Mouse (Mus musculus) left cerebral cortex, postnatal 14 days (tissue): Measurements from ENCODE around the gene Tnfrsf21. TPM values are rescaled to one million over a fixed set of nuclear protein-coding genes. Genes with fewer than 3 reads are reported as not detected.

Experiments used
- DNase-seq, 2 experiments: peaks; one replicate each; pipeline ENCODE4 v3.0.0; 2021 to 2022; ENCODE audit warnings: low spot score in 2 of 2, mixed read lengths in 1 of 2
- intact Hi-C: fragments of 180-260 bp; cut with DNase I; formaldehyde crosslinking; loops from one replicate; pipeline ENCODE4 v1.15.1; 2025
- long read RNA-seq, 2 experiments: library from polyadenylated mRNA; stranded (forward); transcript quantifications; one replicate each; pipeline ENCODE4 v2.0.0; 2021
- total RNA-seq, 2 experiments: library from RNA; stranded (reverse); gene quantifications; 2 replicates each; pipeline ENCODE4 v1.2.3; 2021

Tnfrsf21 gene
- 10 to 100 TPM; 75.4 to 79.0 TPM for total RNA-seq
- long read RNA-seq, experiment 1, transcript Tnfrsf21-201 (6 exons, 3,627 nt) = major isoform, 75 of 90 reads
- long read RNA-seq, experiment 1, partial matches to known transcripts = 12 of 90 reads
- long read RNA-seq, experiment 1, other reads (novel, unspliced or antisense) = 2 of 90 reads
- long read RNA-seq, experiment 2, transcript Tnfrsf21-201 (6 exons, 3,627 nt) = major isoform, 54 of 60 reads
- long read RNA-seq, experiment 2, partial matches to known transcripts = 4 of 60 reads
- long read RNA-seq, experiment 2, other reads (novel, unspliced or antisense) = 2 of 60 reads

DNA sequence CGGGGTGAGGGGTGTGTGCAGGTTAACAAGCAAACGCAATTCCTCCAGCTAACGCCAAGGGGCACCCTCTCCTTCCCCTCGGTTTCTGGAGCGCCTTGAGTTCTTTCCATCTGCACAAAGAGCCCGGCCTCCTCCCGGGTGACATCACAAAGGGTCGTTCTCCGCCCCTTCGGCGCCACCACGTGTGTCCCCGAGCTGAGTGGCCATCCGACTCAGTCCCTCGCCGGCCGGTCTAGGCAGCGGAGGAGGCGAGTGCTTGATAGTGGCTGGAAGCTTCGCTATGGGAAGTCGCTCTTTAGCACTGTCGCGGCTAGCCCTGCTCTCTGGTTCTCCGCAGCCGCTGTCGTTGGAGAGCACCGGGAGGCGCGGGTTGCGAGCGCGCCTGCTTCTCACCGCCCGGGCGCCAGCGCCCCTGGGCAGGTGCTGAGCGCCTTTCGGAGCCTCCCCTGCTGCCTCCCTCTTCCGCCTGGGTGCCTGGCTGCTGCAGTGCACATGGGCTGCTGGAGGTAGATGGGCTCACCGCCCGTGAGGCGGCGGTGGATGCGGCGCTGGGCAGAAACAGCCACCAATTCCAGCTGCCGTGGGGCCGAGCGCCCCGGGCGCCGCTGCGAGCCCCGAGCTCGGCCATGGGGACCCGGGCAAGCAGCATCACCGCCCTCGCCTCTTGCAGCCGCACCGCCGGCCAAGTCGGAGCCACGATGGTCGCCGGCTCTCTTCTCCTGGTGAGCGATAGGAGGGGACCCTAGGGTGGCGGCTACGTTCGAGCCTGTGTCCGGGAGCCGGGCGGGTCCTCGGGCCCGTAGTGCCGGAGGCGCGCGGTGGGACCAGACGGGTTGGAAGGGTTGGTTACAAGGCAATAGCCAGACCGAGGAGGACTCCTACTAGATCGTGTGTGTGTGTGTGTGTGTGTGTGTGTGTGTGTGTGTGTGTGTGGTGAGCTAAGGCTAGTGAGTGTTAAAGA is at the start of gene Tnfrsf21:
Gene Tnfrsf21, plus strand, starts transcription at position 185 of the 961 bp plus-strand sequence.
- intact Hi-C loops = loop anchor here (1.0 to 5.0 kb wide), 4 partner anchors 61 to 214 kb away; no protein-coding TSS in a partner anchor
- peak; percentile 95 to 96 for DNase-seq

DNA sequence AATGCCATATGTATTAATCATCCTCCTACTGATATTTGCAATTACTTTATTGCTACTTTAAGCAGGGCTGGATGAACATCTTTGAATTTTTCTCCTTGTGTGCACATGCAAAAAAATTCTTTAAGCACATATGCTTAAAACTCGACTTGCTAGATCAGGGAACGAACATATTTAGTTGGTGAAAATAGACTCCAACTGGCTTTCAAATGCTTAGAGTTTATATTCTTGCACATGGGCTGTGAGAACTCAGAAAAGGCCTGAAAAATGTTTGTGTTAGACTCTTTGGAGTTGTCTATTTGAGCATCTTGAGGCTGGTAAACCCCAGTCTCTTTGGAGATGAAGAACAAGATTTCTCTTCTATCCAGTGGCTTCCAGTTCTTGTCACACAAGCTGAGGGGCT is 48.2 kb upstream of the Tnfrsf21 start:
- intact Hi-C loops = no loop called here
- peak in 1 of 2 experiments; percentile 14 for DNase-seq

DNA sequence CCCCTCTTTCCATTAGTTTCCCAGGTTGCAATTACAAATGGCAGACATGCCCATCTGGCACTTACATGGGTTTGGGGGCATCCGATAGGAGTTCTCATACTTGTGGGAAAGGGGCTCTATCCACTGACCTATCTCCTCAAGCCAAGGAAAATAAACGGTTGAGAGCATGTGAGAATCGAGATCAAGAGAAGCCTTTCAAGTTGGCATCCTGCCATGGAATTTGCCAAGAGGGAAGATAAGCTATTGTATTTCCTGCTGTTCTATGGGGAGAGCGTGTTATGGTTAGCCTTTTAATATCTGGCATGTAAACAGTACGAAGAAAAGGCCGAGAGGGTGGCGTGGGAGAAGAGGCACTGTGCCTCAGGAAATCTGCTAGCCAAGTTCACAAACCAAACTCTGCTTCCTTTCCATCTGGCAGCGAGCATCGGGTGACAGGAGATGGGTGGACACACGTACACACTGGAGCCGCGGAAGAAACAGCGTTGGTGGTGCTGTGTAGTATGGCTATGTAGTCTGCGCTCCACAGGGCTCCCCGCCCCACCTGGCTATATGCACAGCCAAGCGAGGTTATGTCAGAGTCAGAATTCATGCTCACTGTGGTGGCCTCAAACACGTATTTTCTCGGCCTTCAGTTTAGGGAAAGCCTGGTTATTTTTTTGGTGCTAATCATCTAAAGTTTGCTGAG is 40.9 kb upstream of the Tnfrsf21 start:
- DNase-seq = no peak
- intact Hi-C loops = no loop called here

DNA sequence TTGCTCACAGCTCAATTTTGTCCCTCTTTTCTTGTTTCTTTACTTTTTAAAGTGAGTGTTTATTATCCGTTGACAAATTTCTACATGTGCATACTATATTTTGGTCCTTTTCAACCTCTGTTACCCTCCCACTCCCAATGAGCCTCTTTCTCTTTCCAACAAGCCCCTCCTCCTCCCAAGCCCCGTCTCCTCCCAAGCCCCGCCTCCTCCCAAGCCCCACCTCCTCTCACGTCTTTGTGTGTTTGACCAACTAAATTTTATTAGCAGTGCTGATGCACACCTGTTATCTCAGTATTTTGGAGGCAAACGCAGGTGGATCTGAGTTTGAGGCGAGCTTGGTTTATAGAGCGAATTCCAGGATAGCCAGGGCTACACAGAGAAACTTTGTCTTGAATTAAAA is 38.6 kb upstream of the Tnfrsf21 start:
- intact Hi-C loops = no loop called here
- DNase-seq = no peak

DNA sequence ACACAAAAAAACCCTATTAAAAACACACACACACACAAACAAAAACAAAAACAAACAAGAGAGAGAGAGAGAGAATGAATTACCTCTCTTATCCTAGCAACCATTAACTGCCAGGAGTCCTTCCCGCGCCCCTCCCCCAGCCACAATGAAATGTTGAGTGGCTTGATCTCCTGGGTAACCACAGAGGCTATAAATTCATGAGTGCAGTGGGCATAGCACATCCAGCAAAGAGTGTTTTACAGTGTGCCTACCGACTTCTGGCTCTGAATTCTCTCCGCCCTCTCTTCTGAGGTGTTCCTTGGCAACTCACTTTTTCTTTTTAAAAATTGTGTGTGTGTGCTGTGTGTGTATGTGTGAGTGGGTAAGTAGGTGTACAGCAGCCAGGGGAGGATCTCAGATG is 38.0 kb upstream of the Tnfrsf21 start:
- intact Hi-C loops = no loop called here
- peak in 1 of 2 experiments; percentile 40 for DNase-seq

DNA sequence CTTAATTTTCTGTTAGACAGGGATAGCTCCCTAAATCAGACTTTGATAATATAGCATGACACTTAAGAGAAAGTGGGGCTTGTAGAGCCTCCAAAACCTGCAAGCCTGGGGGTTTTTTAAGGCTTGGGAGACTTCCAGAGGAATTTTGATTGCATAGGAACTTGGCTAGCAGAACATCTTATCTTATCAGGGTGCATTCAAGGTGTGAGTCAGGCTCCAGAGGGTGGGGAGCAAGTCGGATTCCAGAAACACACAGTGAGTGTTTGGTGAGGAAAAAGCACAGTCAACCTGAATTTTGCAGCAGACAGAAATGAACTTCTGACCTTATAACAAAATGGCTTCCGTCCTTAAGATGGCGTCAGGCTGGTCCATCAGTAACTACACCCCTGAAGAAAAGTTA is 34.5 kb upstream of the Tnfrsf21 start:
- intact Hi-C loops = no loop called here
- DNase-seq = no peak

DNA sequence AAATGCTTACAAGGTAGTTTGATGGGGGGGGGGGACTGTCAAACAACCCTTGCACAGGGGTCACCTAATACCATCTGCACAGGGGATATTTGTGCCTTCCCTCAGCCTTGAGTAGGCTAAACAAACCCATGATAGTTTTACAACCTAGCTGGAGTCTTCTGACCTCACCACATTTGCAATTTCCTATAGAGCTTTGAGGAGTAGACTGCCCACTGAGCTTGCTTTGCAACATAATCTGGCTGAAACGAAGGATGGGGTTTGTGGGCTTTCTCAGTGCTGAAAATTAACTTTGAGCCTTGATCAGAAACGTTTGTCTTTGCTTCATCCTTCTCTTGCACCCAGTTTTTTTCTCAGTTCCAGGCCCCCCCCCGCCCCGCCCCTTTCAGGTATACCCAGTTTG is 33.8 kb upstream of the Tnfrsf21 start:
- intact Hi-C loops = no loop called here

DNA sequence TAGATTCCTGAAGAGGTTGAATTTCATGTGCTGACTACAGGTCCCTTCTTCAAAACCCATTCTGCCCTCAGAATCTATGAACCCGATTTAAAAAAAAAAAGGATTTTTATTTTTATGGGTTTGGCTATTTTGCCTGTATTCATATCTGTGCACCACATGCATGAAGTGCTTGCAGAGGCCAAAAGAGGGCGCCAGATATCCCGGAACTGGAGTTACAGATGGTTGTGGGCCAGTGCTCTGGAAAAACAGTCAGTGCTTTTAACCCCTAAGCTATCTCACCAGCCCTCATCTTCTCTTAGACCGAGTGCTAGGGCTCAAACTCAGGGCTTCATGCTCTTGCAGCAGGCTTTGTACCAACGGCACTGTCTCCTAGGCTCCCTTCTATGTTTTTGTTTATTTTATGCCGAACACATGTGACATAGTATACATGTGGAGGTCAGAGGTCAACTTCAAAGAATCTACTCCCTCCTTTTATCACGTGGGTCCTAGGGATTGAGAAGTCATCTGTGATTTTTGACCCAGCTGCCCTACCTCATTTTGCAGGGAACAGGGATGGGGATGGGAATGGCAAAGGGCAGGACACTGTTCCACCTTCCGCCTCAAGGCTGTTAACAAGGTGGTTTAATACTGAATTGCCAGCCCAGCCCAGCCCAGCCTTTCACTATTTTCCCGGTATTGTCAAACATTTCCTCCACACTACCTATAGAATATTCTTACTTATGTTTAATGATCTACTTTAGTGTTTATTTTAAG is 30.3 kb upstream of the Tnfrsf21 start:
- DNase-seq = peak; percentile 18 to 54
- intact Hi-C loops = no loop called here

More for the DNA sequence above, 33.8 kb upstream of the Tnfrsf21 start:
- no peak for DNase-seq

DNA sequence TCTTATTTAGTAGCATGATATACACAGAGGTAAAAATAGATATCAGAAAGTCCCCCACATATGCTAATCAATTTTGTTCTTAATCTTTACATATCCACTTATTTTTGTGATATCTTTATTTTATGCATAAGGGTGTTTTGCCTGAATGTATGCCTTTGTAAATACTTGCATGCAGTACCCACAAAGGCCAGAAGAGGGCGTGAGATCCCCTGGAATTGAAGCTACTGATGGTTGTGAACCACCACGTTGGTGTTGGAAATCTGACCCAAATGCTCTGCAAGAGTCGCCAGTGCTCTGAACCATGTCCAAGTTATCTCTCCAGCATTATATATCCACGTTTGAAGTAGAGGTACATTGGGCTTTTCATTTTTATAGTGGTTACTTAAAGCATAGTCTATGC is 28.7 kb upstream of the Tnfrsf21 start:
- intact Hi-C loops = no loop called here

DNA sequence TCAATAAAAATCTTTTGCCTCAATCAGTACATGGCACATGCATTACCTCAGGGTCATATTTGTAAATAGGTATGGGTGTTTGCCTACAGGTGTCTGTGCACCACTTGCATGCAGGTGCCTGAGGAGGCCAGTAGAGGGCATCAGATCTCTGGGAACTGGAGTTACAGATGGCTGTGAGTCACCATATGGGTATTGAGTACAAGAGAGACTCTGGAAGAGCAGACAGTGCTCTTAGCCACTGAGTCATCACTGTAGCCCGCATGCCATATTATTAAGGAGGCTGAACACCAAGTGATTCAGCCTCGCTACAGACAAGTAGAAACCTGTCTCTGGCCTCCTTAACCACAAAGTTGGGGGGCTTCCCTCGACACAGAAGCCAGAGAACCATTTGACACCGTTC is 26.4 kb upstream of the Tnfrsf21 start:
- intact Hi-C loops = no loop called here
- DNase-seq = peak; percentile 13 to 38

More for the DNA sequence above, 28.7 kb upstream of the Tnfrsf21 start:
- DNase-seq = no peak

DNA sequence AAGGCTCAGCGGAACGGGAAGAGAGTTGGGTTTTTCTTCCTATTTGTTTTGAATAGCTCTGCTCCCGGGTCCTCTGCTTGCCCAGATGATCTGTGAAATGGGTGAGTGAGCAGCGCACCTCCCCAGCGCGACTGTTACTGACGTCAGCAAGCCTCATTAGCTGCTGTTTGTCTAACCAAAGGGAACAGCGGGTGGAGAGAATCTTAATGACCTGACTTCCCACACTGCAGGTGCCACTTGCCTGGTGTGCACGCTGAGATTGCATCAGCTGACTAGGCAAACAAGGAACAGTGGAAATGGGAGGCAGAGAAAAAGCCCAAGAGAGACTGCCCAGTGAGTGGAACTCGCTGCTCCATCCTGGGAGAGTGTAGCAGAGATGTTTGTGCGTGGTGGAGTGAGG is 25.2 kb upstream of the Tnfrsf21 start:
- DNase-seq = no peak
- intact Hi-C loops = no loop called here

DNA sequence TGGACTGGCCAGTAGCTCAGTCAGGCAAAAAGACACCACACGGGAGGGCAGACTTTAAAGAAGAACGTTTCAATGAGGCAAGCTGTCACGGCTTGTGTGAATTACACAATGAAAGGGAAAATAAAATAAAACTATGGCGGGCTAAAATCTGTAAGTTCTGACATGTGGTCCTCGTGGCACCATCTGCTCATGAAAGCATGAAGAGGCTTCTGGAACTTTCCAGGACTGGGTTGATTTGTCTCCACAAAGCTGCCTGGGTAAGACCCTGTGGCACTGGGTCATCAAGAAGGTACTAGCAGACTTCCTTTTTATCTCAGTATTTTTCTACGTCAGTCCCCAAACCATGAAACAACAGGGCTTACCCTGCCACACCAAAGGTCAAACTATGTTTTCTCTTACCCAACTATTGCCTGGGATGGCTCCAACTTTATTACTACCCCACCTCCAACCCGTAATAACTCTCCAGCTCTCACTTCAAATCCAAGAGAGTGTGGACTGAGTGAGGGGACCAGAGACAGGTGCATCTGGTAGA is 16.8 kb upstream of the Tnfrsf21 start:
- intact Hi-C loops = no loop called here
- no peak for DNase-seq

DNA sequence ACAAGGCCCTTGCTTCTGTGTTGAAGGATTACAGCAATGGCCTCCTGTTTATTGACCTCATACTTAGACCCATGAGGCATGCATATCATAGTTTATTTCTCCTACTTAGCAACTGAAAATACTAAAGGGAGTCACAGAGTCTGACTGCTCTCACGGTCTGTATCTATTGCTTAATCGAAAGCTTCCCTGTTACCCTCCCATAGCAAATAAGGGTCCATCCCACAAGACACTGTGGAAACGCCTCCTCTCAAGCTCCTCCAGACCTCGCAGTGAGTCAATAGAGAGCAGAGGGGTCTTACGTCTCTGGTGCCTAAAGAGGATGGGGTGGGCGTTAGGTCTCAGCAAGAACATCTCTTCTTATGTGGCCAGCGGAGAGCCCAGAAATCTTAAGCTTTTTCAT is 15.8 kb upstream of the Tnfrsf21 start:
- DNase-seq = no peak
- intact Hi-C loops = no loop called here

DNA sequence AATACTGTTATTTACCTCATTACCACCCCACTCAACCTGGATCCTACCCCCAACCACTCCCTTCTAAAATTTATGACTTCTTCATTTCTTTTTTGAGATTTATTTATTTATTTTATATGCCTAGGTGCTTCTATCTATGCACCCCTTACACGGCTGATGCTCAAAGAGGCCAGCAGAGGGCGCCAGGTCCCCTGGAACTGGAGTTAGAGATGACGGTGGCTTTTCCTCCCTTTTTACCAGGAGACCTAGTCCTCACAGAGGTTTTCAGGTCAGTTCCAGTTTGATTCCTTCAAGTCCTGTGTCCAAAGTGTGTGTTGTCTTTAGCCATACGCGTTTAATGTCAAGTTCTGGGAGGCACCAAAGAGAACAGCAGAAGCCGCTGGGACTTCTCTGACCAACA is 3.6 kb upstream of the Tnfrsf21 start:
- intact Hi-C loops = loop anchor here (1.0 to 5.0 kb wide), 2 partner anchors 217 to 455 kb away; no protein-coding TSS in a partner anchor
- peak; percentile 68 to 73 for DNase-seq

DNA sequence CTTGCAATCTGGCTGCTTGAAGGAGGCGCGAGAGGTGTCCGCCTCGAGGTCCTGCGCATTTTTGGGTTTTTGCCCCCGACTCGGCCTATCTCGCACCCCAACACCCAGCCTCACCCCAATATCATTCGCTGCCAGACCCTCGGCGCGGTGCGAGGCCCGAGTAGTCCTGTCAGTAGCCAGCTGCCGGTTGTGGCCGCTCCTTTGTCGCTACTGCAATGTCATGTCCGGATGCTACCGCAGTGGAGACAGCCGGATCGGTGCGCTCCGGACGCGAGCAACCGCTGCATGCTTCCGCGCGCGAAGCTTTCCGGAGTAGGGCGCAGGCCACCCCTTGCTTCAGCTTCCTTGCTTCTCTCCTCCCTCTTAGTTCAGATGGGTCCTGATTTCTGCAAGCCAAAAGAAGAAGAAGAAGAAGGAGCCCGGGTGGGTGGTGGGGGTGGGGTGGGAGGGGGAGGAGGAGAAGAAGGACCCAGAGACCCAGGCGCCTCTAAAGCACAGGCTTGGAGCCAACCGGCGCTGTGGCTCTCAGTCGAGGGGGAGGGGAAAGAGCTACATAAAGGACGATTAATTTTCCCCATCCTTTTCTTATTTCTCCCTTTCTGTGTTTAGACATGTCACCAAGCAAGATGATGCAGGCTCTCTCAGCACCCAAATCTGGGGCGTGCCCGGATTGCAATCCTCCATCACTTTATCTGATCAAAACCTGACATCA is 1.1 kb downstream of the Tnfrsf21 start:
- intact Hi-C loops = loop anchor here (5.0 kb wide), 3 partner anchors 60 to 150 kb away; no protein-coding TSS in a partner anchor
- peak; percentile 60 to 62 for DNase-seq

DNA sequence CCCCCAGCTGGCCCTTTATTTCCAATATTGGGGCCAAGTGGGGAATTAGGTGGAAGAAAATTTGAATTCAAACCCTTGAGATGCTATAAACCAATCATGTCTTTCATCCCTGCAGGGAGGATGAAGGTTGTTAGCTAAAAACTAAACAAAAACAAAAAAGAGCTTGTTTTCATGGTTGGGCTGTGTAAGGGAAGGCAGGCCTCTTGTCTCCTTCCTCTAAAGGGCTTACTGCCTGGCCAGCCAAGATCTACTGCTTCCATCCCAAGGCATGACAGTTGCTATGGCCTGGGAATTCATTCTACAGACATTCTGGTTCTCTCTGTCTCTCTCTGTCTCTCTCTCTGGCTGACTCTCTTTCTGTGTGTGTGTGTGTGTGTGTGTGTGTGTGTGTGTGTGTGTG is 1.7 kb downstream of the Tnfrsf21 start:
- intact Hi-C loops = loop anchor here (5.0 kb wide), 3 partner anchors 59 to 149 kb away; no protein-coding TSS in a partner anchor
- DNase-seq = no peak

DNA sequence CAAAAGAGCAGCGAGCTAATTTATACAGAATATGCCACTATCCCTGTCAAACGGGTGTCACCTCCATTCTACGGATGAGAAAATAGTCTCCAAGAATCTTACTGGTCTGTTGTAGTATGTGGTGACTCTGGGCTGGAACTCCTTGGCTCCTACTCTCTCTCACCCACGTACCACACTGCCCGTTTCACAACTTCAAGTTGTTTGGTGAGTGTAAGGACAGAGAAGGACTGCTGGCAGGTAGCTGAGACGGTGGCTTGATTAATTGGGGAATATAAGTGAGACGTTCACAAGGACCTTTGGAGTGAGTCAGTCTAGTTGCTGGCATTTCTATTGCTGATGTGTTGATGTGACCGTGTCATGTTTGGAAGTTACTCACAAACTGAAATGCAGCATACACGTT is 3.3 kb downstream of the Tnfrsf21 start:
- DNase-seq = no peak
- intact Hi-C loops = loop anchor here (5.0 kb wide), 3 partner anchors 58 to 148 kb away; no protein-coding TSS in a partner anchor

DNA sequence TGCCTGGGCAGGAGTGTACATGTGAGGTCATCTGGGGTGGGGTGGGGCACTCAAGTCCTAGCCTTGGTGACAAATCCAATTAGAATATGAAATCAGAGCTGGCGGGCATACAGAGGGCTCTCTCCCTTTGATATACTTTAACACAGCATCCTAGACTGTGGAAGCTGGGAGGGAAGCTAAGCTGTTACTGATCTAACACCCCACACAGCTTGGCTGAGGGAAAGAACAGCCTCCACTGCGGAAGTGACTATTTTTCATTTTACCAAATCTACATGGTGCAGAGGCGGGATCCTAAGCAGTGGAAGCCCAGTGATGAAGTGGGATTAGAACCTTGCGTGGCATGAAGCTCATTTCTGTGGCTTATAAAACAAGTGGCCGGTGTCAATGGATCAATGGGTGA is 4.7 kb downstream of the Tnfrsf21 start:
- intact Hi-C loops = no loop called here
- DNase-seq = peak; percentile 45 to 51
